ENCODE assay signal across 8 mouse cellular contexts in genomic region chr11:101062971-101063675, GRCm38 (mm10). TPM values are rescaled to one million over a fixed set of nuclear protein-coding genes. Genes with fewer than 3 reads are reported as not detected.
A peak's percentile ranks its signal among the peaks of the same experiment; 100 is the strongest.
DNase-seq lines count a peak whose midpoint lies in the region; ATAC-seq and TF ChIP-seq lines count a peak whose summit lies in the region.

No protein-coding gene starts in this region.

- TF ChIP-seq CTCF in left cerebral cortex, adult 2 months (IDR thresholded peaks at IDR 0.05) = no peak

- 0 out of 2 replicates have a peak overlapping the region, but pooled peaks have one; percentile 20 for H3K4me2 ChIP-seq in embryonic facial prominence, embryonic 13.5 days
- no peak overlapping the region for H3K4me2 ChIP-seq in hindbrain, embryonic 15.5 days
- H3K4me2 ChIP-seq in midbrain, embryonic 14.5 days (ENCODE audit: low read length) = no peak overlapping the region

- H3K4me1 ChIP-seq in embryonic facial prominence, embryonic 13.5 days = peaks cover 55% of the 10 kb centered on the region
- peaks cover 12% of the 10 kb centered on the region for H3K4me1 ChIP-seq in hindbrain, embryonic 15.5 days (replicated peaks)
- H3K4me1 ChIP-seq in midbrain, embryonic 14.5 days (ENCODE audit: control insufficient read depth, insufficient read depth, low read length) = no peaks in the 10 kb centered on the region

- H3K27me3 ChIP-seq in embryonic facial prominence, embryonic 13.5 days = no peaks in the 10 kb centered on the region
- H3K27me3 ChIP-seq in hindbrain, embryonic 15.5 days = no peaks in the 10 kb centered on the region
- H3K27me3 ChIP-seq in midbrain, embryonic 14.5 days (ENCODE audit: control insufficient read depth, insufficient read depth, low read length) = no peaks in the 10 kb centered on the region

- intact Hi-C loops in left cerebral cortex, adult 2 months (cut with DNase I) = no loop called here
- intact Hi-C loops in gastrocnemius, postnatal 14 days (cut with DNase I; ENCODE audit: low total_unique reads) = no loop called here

- no peak overlapping the region for H3K4me3 ChIP-seq in left cerebral cortex, adult 2 months
- H3K4me3 ChIP-seq in embryonic facial prominence, embryonic 13.5 days = no peak overlapping the region
- H3K4me3 ChIP-seq in hindbrain, embryonic 15.5 days = no peak overlapping the region
- H3K4me3 ChIP-seq in midbrain, embryonic 14.5 days (replicated peaks; ENCODE audit: low read depth, low read length) = no peak overlapping the region

- no peak for DNase-seq in left cerebral cortex, adult 2 months (ENCODE audit: extremely low spot score in 1 of 2, low spot score in 2 of 2)
- DNase-seq in left cerebral cortex, adult 8-10 months (ENCODE audit: low spot score in 2 of 2) = no peak
- no peak for DNase-seq in midbrain, embryonic 14.5 days
- DNase-seq in natural killer cell, adult 2 months (ENCODE audit: low spot score in 2 of 2) = no peak
- DNase-seq in left cerebral cortex, adult 11 months (ENCODE audit: low spot score) = no peak
- DNase-seq in gastrocnemius, postnatal 14 days = no peak

- ATAC-seq in embryonic facial prominence, embryonic 13.5 days (ENCODE audit: insufficient number of reproducible peaks, insufficient read depth, low FRiP score, low TSS enrichment, low read depth) = no peak
- no peak for ATAC-seq in hindbrain, embryonic 15.5 days (ENCODE audit: low FRiP score, low read depth)
- no peak for ATAC-seq in midbrain, embryonic 14.5 days (ENCODE audit: low FRiP score, low TSS enrichment)

- H3K9ac ChIP-seq in embryonic facial prominence, embryonic 13.5 days = peak overlapping the region; percentile 54; the same call in 1 of the 2 replicates
- no peak overlapping the region for H3K9ac ChIP-seq in hindbrain, embryonic 15.5 days
- no peak overlapping the region for H3K9ac ChIP-seq in midbrain, embryonic 14.5 days (replicated peaks; ENCODE audit: low read length)

- WGBS in embryonic facial prominence, embryonic 13.5 days = 72% methylated on average over 14 of the region's 14 CpGs
- WGBS in hindbrain, embryonic 15.5 days = 76% methylated on average over 14 of the region's 14 CpGs
- 86% methylated on average over 14 of the region's 14 CpGs for WGBS in midbrain, embryonic 14.5 days

- peaks cover 15% of the 10 kb centered on the region for H3K36me3 ChIP-seq in embryonic facial prominence, embryonic 13.5 days
- H3K36me3 ChIP-seq in hindbrain, embryonic 15.5 days = peaks cover 33% of the 10 kb centered on the region
- peaks cover 53% of the 10 kb centered on the region for H3K36me3 ChIP-seq in midbrain, embryonic 14.5 days (ENCODE audit: control insufficient read depth, insufficient read depth, low read length)

- no peaks in the 10 kb centered on the region for H3K9me3 ChIP-seq in embryonic facial prominence, embryonic 13.5 days
- no peaks in the 10 kb centered on the region for H3K9me3 ChIP-seq in hindbrain, embryonic 15.5 days
- H3K9me3 ChIP-seq in midbrain, embryonic 14.5 days (ENCODE audit: control insufficient read depth, low read length) = no peaks in the 10 kb centered on the region

- H3K27ac ChIP-seq in left cerebral cortex, adult 2 months = peak overlapping the region; percentile 80
- H3K27ac ChIP-seq in embryonic facial prominence, embryonic 13.5 days = peak overlapping the region; percentile 89
- peak overlapping the region; percentile 64 for H3K27ac ChIP-seq in hindbrain, embryonic 15.5 days (replicated peaks)
- H3K27ac ChIP-seq in midbrain, embryonic 14.5 days (replicated peaks; ENCODE audit: low read depth, low read length) = 0 out of 2 replicates have a peak overlapping the region, but pooled peaks have one; percentile 26

RNA-seq across cellular contexts. Expression of gene Naglu, which starts 6.7 kb away (rescaled TPM):
- 1 to 10 TPM; 8.3 TPM for total RNA-seq in left cerebral cortex, adult 2 months (2021)
- 10 to 100 TPM; 10.4 to 18.5 (median 12.8) TPM for total RNA-seq in left cerebral cortex, adult 8-10 months (2022)
- 8.7 and 9.0 TPM in 2 replicates for polyA plus RNA-seq in embryonic facial prominence, embryonic 13.5 days (2015; fragmentation: Nextera tagmentation; extraction: Ambion mirVana)
- 13.0 and 15.5 TPM in 2 replicates for polyA plus RNA-seq in hindbrain, embryonic 15.5 days (2015; fragmentation: Nextera tagmentation; extraction: Ambion mirVana)
- polyA plus RNA-seq in midbrain, embryonic 14.5 days (2014; fragmentation: Nextera tagmentation; extraction: Ambion mirVana) = 9.5 and 9.8 TPM in 2 replicates
- 1 to 10 TPM; 6.2 to 7.4 TPM for total RNA-seq in gastrocnemius, postnatal 14 days (2021)

RNA-seq across cellular contexts. Expression of gene Hsd17b1, which starts 15.1 kb away (rescaled TPM):
- 1 to 10 TPM in 1 of 2 experiments, under 1 TPM in 1; 0.87 to 1.5 TPM for total RNA-seq in left cerebral cortex, adult 2 months (2021)
- 1 to 10 TPM in 1 of 4 experiments, under 1 TPM in 3; 0.46 to 1.8 (median 0.60) TPM for total RNA-seq in left cerebral cortex, adult 8-10 months (2022)
- 0.15 TPM in 1 of 2 replicates, not detected in the other for polyA plus RNA-seq in embryonic facial prominence, embryonic 13.5 days (2015; fragmentation: Nextera tagmentation; extraction: Ambion mirVana)
- 0.47 and 0.48 TPM in 2 replicates for polyA plus RNA-seq in hindbrain, embryonic 15.5 days (2015; fragmentation: Nextera tagmentation; extraction: Ambion mirVana)
- polyA plus RNA-seq in midbrain, embryonic 14.5 days (2014; fragmentation: Nextera tagmentation; extraction: Ambion mirVana) = 0.16 and 0.43 TPM in 2 replicates
- under 1 TPM in 1 of 2 experiments, not detected in 1; 0.29 TPM for total RNA-seq in gastrocnemius, postnatal 14 days (2021)

RNA-seq across cellular contexts. Expression of gene Coasy, which starts 19.2 kb away (rescaled TPM):
- 10 to 100 TPM; 22.5 to 24.1 TPM for total RNA-seq in left cerebral cortex, adult 2 months (2021)
- total RNA-seq in left cerebral cortex, adult 8-10 months (2022) = 10 to 100 TPM; 20.7 to 26.2 (median 23.7) TPM
- 40.8 and 43.8 TPM in 2 replicates for polyA plus RNA-seq in embryonic facial prominence, embryonic 13.5 days (2015; fragmentation: Nextera tagmentation; extraction: Ambion mirVana)
- 40.6 and 42.4 TPM in 2 replicates for polyA plus RNA-seq in hindbrain, embryonic 15.5 days (2015; fragmentation: Nextera tagmentation; extraction: Ambion mirVana)
- 43.6 and 44.4 TPM in 2 replicates for polyA plus RNA-seq in midbrain, embryonic 14.5 days (2014; fragmentation: Nextera tagmentation; extraction: Ambion mirVana)
- 1 to 10 TPM; 8.1 to 9.5 TPM for total RNA-seq in gastrocnemius, postnatal 14 days (2021)

RNA-seq across cellular contexts. Expression of gene Mlx, which starts 24.0 kb away (rescaled TPM):
- 10 to 100 TPM; 41.1 to 44.7 TPM for total RNA-seq in left cerebral cortex, adult 2 months (2021)
- total RNA-seq in left cerebral cortex, adult 8-10 months (2022) = 10 to 100 TPM; 31.1 to 41.9 (median 37.1) TPM
- polyA plus RNA-seq in embryonic facial prominence, embryonic 13.5 days (2015; fragmentation: Nextera tagmentation; extraction: Ambion mirVana) = 46.8 and 50.9 TPM in 2 replicates
- 85.1 and 90.0 TPM in 2 replicates for polyA plus RNA-seq in hindbrain, embryonic 15.5 days (2015; fragmentation: Nextera tagmentation; extraction: Ambion mirVana)
- polyA plus RNA-seq in midbrain, embryonic 14.5 days (2014; fragmentation: Nextera tagmentation; extraction: Ambion mirVana) = 92.9 and 100 TPM in 2 replicates
- 10 to 100 TPM; 10.8 to 12.4 TPM for total RNA-seq in gastrocnemius, postnatal 14 days (2021)

RNA-seq across cellular contexts. Expression of gene Psmc3ip, which starts 32.1 kb away (rescaled TPM):
- total RNA-seq in left cerebral cortex, adult 2 months (2021) = 1 to 10 TPM; 2.7 to 3.1 TPM
- total RNA-seq in left cerebral cortex, adult 8-10 months (2022) = 1 to 10 TPM; 2.2 to 4.7 (median 3.8) TPM
- 43.5 and 46.1 TPM in 2 replicates for polyA plus RNA-seq in embryonic facial prominence, embryonic 13.5 days (2015; fragmentation: Nextera tagmentation; extraction: Ambion mirVana)
- polyA plus RNA-seq in hindbrain, embryonic 15.5 days (2015; fragmentation: Nextera tagmentation; extraction: Ambion mirVana) = 21.3 and 22.5 TPM in 2 replicates
- polyA plus RNA-seq in midbrain, embryonic 14.5 days (2014; fragmentation: Nextera tagmentation; extraction: Ambion mirVana) = 19.2 and 19.6 TPM in 2 replicates
- total RNA-seq in gastrocnemius, postnatal 14 days (2021) = 1 to 10 TPM; 1.1 to 1.5 TPM

Comparison
In these comparisons a context has a peak if more than half of its experiments do, and no peak if none do; other contexts are left out.
1. H3K27ac ChIP-seq: peak in every context shown above with its lines; median percentile 89 in embryonic facial prominence, embryonic 13.5 days; 80 in left cerebral cortex, adult 2 months; 64 in hindbrain, embryonic 15.5 days; 26 in midbrain, embryonic 14.5 days.